ENCODE assay signal across 8 mouse cellular contexts in the genomic region with DNA sequence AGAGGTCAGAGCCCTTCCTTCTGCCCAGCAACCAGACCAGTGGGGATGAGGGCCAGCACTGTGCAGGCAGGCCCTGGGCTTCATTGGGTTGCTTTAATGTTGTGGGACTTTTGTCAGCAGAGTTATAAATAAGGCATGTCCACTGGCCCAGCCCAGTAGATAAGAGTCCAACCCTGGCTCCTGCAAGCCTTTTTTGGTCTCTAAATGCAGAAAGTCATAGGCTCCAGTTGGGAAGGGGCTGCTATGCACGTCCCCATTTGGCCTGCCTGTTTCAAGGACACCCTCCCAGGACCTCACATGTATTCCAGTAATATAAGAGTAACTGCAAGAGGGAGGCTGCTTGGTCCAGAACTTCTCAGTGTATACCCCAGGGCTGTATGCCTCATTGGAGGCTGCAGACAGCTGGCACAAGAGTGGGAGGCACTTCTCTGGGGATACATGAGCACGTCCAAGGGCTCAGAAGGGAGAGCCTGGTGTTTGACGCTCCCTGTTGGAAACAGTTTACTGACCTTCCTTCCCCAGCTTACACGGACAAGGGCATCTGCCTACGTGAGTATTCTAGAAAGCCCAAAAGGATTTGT. TPM values are rescaled to one million over a fixed set of nuclear protein-coding genes. Genes with fewer than 3 reads are reported as not detected.
A peak's percentile ranks its signal among the peaks of the same experiment; 100 is the strongest.
DNase-seq lines count a peak whose midpoint lies in the region; ATAC-seq and TF ChIP-seq lines count a peak whose summit lies in the region.

A gene (minus strand): TSS at position 324 of the 581 bp plus-strand sequence.

- no peak for DNase-seq in forebrain, postnatal 0 days
- no peak for DNase-seq in forebrain, embryonic 10.5 days (ENCODE audit: extremely low spot score, low spot score)
- no peak for DNase-seq in heart, embryonic 10.5 days (ENCODE audit: low spot score)
- DNase-seq in layer of hippocampus, postnatal 25 days (ENCODE audit: extremely low spot score in 1 of 2, low spot score in 1 of 2), result no peak
- DNase-seq in cerebellum, adult 9-11 months, result no peak
- no peak for DNase-seq in cerebellum, adult 8-10 months
- no peak for DNase-seq in kidney, adult 18-20 months

- no peak within 1 kb of the TSS for H3K4me2 ChIP-seq in forebrain, postnatal 0 days (ENCODE audit: low read depth)

- no peak within 1 kb of the TSS for H3K9ac ChIP-seq in forebrain, postnatal 0 days
- H3K9ac ChIP-seq in ES-Bruce4 (ENCODE audit: low read depth, poor library complexity, severe bottlenecking), result no peak within 1 kb of the TSS

- no peak within 1 kb of the TSS for H3K4me3 ChIP-seq in forebrain, postnatal 0 days (ENCODE audit: low read depth, low read length)
- H3K4me3 ChIP-seq in forebrain, embryonic 10.5 days, result no peak within 1 kb of the TSS
- no peak within 1 kb of the TSS for H3K4me3 ChIP-seq in ES-Bruce4 (ENCODE audit: low read depth, low read length)
- H3K4me3 ChIP-seq in heart, embryonic 10.5 days, result peak within 1 kb of the TSS; percentile 35

- H3K27ac ChIP-seq in forebrain, postnatal 0 days (ENCODE audit: low read depth, low read length), result no peak within 1 kb of the TSS
- no peak within 1 kb of the TSS for H3K27ac ChIP-seq in forebrain, embryonic 10.5 days
- no peak within 1 kb of the TSS for H3K27ac ChIP-seq in ES-Bruce4 (ENCODE audit: insufficient read depth, low read length)
- peak within 1 kb of the TSS; percentile 83 for H3K27ac ChIP-seq in heart, embryonic 10.5 days

- H3K27me3 ChIP-seq in forebrain, postnatal 0 days (ENCODE audit: insufficient read depth, low read length), result no peaks in the 10 kb centered on the region
- no peaks in the 10 kb centered on the region for H3K27me3 ChIP-seq in forebrain, embryonic 10.5 days (ENCODE audit: poor library complexity, severe bottlenecking)
- no peaks in the 10 kb centered on the region; the same call in 1 of the 2 replicates for H3K27me3 ChIP-seq in ES-Bruce4 (ENCODE audit: control insufficient read depth, insufficient read depth, low read length, poor library complexity, severe bottlenecking)
- no peaks in the 10 kb centered on the region for H3K27me3 ChIP-seq in heart, embryonic 10.5 days (ENCODE audit: insufficient read depth, poor library complexity, severe bottlenecking)

- no peaks in the 10 kb centered on the region for H3K36me3 ChIP-seq in forebrain, postnatal 0 days (ENCODE audit: insufficient read depth)
- no peaks in the 10 kb centered on the region for H3K36me3 ChIP-seq in forebrain, embryonic 10.5 days (replicated peaks)
- H3K36me3 ChIP-seq in ES-Bruce4 (ENCODE audit: control insufficient read depth, insufficient read depth, low read length, poor library complexity, severe bottlenecking), result no peaks in the 10 kb centered on the region
- no peaks in the 10 kb centered on the region for H3K36me3 ChIP-seq in heart, embryonic 10.5 days

- 89% methylated on average over 5 of the region's 5 CpGs for WGBS in forebrain, postnatal 0 days
- 77% methylated on average over 5 of the region's 5 CpGs for WGBS in forebrain, embryonic 10.5 days
- 54% methylated on average over 5 of the region's 5 CpGs for WGBS in heart, embryonic 10.5 days

- no peak for TF ChIP-seq POLR2A in ES-Bruce4 (IDR thresholded peaks at IDR 0.05; ENCODE audit: insufficient read depth, low read length)

- H3K4me1 ChIP-seq in forebrain, postnatal 0 days (ENCODE audit: insufficient read depth), result no peaks in the 10 kb centered on the region
- H3K4me1 ChIP-seq in forebrain, embryonic 10.5 days, result no peaks in the 10 kb centered on the region
- H3K4me1 ChIP-seq in ES-Bruce4 (ENCODE audit: control insufficient read depth, insufficient read depth, low read length), result no peaks in the 10 kb centered on the region
- H3K4me1 ChIP-seq in heart, embryonic 10.5 days, result peaks cover 27% of the 10 kb centered on the region

- no peak for TF ChIP-seq EP300 in ES-Bruce4 (IDR thresholded peaks at IDR 0.05; ENCODE audit: insufficient read depth, low read depth, low read length)

- no peaks in the 10 kb centered on the region for H3K9me3 ChIP-seq in forebrain, postnatal 0 days (ENCODE audit: low read length)
- H3K9me3 ChIP-seq in forebrain, embryonic 10.5 days, result no peaks in the 10 kb centered on the region
- H3K9me3 ChIP-seq in ES-Bruce4 (replicated peaks; ENCODE audit: control insufficient read depth, insufficient read depth, low read length, poor library complexity, severe bottlenecking), result no peaks in the 10 kb centered on the region
- H3K9me3 ChIP-seq in heart, embryonic 10.5 days, result no peaks in the 10 kb centered on the region

- ATAC-seq in forebrain, postnatal 0 days, result no peak

- no peak for TF ChIP-seq CTCF in forebrain, postnatal 0 days (IDR thresholded peaks at IDR 0.05; ENCODE audit: low read depth)
- no peak for TF ChIP-seq CTCF in ES-Bruce4 (IDR thresholded peaks at IDR 0.05; ENCODE audit: low read depth, low read length)

RNA-seq across cellular contexts. Expression of the gene that starts here (rescaled TPM):
- 32.1 and 33.1 TPM in 2 replicates for total RNA-seq in forebrain, postnatal 0 days (2014; rRNA removed)
- 23.1 and 27.8 TPM in 2 replicates for polyA plus RNA-seq in forebrain, postnatal 0 days (2015; fragmentation: Nextera tagmentation; extraction: Ambion mirVana)
- polyA plus RNA-seq in forebrain, embryonic 10.5 days (2016; fragmentation: Nextera tagmentation; extraction: Ambion mirVana), result 4.6 and 4.7 TPM in 2 replicates
- 11.6 and 13.3 TPM in 2 replicates for polyA plus RNA-seq in ES-Bruce4 (2011; ENCODE audit: insufficient read depth, insufficient read length, low read depth, missing spikeins)
- 112 and 178 TPM in 2 replicates for polyA plus RNA-seq in heart, embryonic 10.5 days (2016; fragmentation: Nextera tagmentation; extraction: Ambion mirVana)
- total RNA-seq in layer of hippocampus, postnatal 25 days (2021), result 10 to 100 TPM; 36.0 to 47.8 TPM
